Mouse (Mus musculus) central nervous system, embryonic 14 days (tissue): ENCODE measurements around the gene Rorb. TPM values are rescaled to one million over a fixed set of nuclear protein-coding genes. Genes with fewer than 3 reads are reported as not detected.

Experiments
- polyA plus RNA-seq: library from polyadenylated mRNA; depleted of rRNA; stranded (reverse); fragments of >200 nt; gene quantifications from 2 replicates; pipeline ENCODE4 v1.2.3, GENCODE M21; 2012; rRNA removed

Gene Rorb
- polyA plus RNA-seq, result 2.3 and 2.5 TPM in 2 replicates

DNA sequence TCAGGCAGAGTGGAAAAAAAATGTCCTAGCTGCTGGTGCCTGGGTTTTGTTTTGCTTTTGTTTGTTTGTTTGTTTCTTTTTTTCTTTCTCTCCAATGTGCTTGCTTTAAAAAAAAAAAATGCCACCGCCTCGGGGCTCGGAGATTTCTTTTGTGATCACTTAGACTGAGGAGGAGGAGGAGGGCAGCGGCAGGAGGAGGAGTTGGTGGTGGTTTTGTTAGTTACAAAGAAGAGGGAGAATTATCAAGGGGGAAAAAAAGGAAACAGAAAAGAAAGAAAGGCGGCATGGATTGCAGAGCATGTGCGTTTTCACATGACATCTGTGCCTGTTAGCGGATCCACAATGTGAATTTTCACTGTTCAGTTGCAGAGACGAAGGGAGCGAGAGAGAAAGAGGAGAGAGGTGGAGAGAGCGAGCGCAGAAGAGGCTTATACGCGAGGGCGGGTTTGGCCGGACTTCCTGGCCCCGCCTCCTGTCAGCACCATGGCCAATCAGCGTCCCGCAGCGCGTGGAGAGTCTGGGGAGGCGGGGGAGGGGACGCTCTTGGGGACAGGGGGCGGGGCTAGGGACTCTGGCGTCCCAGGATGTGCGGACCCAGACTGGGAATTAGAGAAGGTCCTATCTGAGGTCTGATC is at the start of gene Rorb:
Rorb (minus strand) TSS at position 404 of the 635 bp plus-strand sequence.

